Mouse (Mus musculus) liver, adult 2 months (tissue): ENCODE data around the gene Mettl15. TPM values are rescaled to one million over a fixed set of nuclear protein-coding genes. Genes with fewer than 3 reads are reported as not detected.

Experiments used
- DNase-seq: peaks from one replicate; pipeline ENCODE4 v3.0.0-alpha.2; 2011; ENCODE audit warnings: low read depth, low spot score; ENCODE audit errors: extremely low read depth
- H3K27ac ChIP-seq: fragments of 200-500 bp; replicated peaks from 2 replicates; pipeline ENCODE4 v1.5.1; 2012; ENCODE audit warnings: low read depth, mild to moderate bottlenecking, control low read depth, inconsistent platforms, low read length; ENCODE audit not compliant: insufficient read depth
- H3K27me3 ChIP-seq: fragments of 200-500 bp; 2 replicates; pipeline ENCODE4 v1.6.1; 2012; ENCODE audit warnings: mild to moderate bottlenecking, moderate library complexity, low read length, inconsistent platforms; ENCODE audit not compliant: control insufficient read depth, insufficient read depth
- H3K36me3 ChIP-seq: fragments of 200-500 bp; 2 replicates; pipeline ENCODE4 v1.6.1; 2012; ENCODE audit warnings: low read length, inconsistent platforms; ENCODE audit not compliant: control insufficient read depth, insufficient read depth
- H3K4me1 ChIP-seq: fragments of 200-500 bp; 2 replicates; pipeline ENCODE4 v1.6.1; 2011; ENCODE audit warnings: low read length; ENCODE audit not compliant: control insufficient read depth, insufficient read depth
- H3K4me3 ChIP-seq: fragments of 200-500 bp; 2 replicates; pipeline ENCODE4 v1.5.1; 2011; ENCODE audit warnings: low read depth, mild to moderate bottlenecking, control low read depth, low read length, moderate library complexity; ENCODE audit not compliant: insufficient read depth
- H3K79me2 ChIP-seq: fragments of 200-500 bp; 2 replicates; pipeline ENCODE4 v1.6.1; 2012; ENCODE audit warnings: inconsistent platforms, mild to moderate bottlenecking, low read length, moderate library complexity; ENCODE audit not compliant: control insufficient read depth, insufficient read depth
- H3K9ac ChIP-seq: fragments of 200-500 bp; 2 replicates; pipeline ENCODE4 v1.6.1; 2012; ENCODE audit warnings: low read depth, mild to moderate bottlenecking, control low read depth, inconsistent platforms, low read length
- CTCF ChIP-seq: fragments of 200-500 bp; IDR thresholded peaks from 2 replicates; pipeline ENCODE4 v1.5.1; 2011; ENCODE audit warnings: low read depth, low read length, control low read depth
- POLR2A ChIP-seq: fragments of 200-500 bp; IDR thresholded peaks from 2 replicates; pipeline ENCODE4 v1.6.1; 2011; ENCODE audit warnings: low read length, control low read depth; ENCODE audit not compliant: insufficient read depth; ENCODE audit errors: extremely low read depth
- WGBS: fragments of 180-500 bp; shearing (Covaris S2); methylation state at CpG from one replicate; pipeline ENCODE4 v1.1.7; 2018; 5-methylcytosine and 5-hydroxymethylcytosine counted together
- polyA plus RNA-seq: library from polyadenylated mRNA; depleted of rRNA; stranded (reverse); fragments of >200 nt; gene quantifications from 2 replicates; pipeline ENCODE4 v1.2.3, GENCODE M21; 2012
- total RNA-seq: library from RNA; depleted of rRNA; stranded (reverse); fragments of >200 nt; gene quantifications from 2 replicates; pipeline ENCODE4 v1.2.3, GENCODE M21; 2014

Mettl15 gene
- total and polyA plus RNA-seq, 2 experiments: 2.9 to 6.2 TPM

- WGBS: 52% methylated on average over 1 of the region's 1 CpGs
- Histone ChIP-seq H3K36me3 (no peaks in the 10 kb centered on the region), H3K27ac (no peak overlapping the region), H3K27me3 (no peaks in the 10 kb centered on the region), H3K9ac (no peak overlapping the region), H3K4me1 (no peaks in the 10 kb centered on the region), H3K4me3 (no peak overlapping the region), H3K79me2 (no peaks in the 10 kb centered on the region)
- no peak for DNase-seq
- TF ChIP-seq CTCF: no peak
- no peak for TF ChIP-seq POLR2A
Observed at GRCm38 (mm10) chr2:109158509-109158908, 122.0 kb downstream of the Mettl15 start.

DNA sequence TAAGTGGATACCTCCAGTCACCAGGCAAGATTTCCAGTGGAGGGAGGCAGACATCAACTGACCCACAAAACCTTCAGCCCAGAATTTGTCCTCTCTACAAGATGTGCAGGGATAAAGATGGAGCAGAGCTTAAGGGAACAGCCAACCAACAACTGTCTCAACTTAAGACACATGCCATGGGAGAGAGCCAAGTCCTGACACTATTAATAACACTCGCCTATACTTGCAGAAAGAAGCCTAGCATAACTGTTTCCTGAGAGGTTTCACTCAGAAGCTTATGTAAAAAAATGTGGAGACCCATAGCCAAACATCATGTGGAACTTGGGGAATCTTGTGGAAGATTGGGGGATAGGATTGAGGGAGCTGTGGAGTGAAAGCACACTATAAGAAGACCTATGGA, 124.4 kb downstream of the Mettl15 start:
- H3K27me3 ChIP-seq: no peaks in the 10 kb centered on the region
- no peaks in the 10 kb centered on the region for H3K79me2 ChIP-seq
- DNase-seq: no peak
- no peak overlapping the region for H3K27ac ChIP-seq
- H3K9ac ChIP-seq: no peak overlapping the region
- 90% methylated on average over 1 of the region's 1 CpGs for WGBS
- no peaks in the 10 kb centered on the region for H3K36me3 ChIP-seq
- H3K4me3 ChIP-seq: no peak overlapping the region
- no peaks in the 10 kb centered on the region for H3K4me1 ChIP-seq
- no peak for TF ChIP-seq CTCF
- no peak for TF ChIP-seq POLR2A

GRCm38 (mm10) chr2:109153402-109154050, 127.0 kb downstream of the Mettl15 start:
- DNase-seq: no peak
- H3K27me3 ChIP-seq: no peaks in the 10 kb centered on the region
- H3K4me1 ChIP-seq: no peaks in the 10 kb centered on the region
- 64% methylated on average over 6 of the region's 6 CpGs for WGBS
- TF ChIP-seq POLR2A (no peak), CTCF (no peak)
- H3K4me3 ChIP-seq: no peak overlapping the region
- no peaks in the 10 kb centered on the region for H3K36me3 ChIP-seq
- no peak overlapping the region for H3K9ac ChIP-seq
- no peak overlapping the region for H3K27ac ChIP-seq
- no peaks in the 10 kb centered on the region for H3K79me2 ChIP-seq

DNA sequence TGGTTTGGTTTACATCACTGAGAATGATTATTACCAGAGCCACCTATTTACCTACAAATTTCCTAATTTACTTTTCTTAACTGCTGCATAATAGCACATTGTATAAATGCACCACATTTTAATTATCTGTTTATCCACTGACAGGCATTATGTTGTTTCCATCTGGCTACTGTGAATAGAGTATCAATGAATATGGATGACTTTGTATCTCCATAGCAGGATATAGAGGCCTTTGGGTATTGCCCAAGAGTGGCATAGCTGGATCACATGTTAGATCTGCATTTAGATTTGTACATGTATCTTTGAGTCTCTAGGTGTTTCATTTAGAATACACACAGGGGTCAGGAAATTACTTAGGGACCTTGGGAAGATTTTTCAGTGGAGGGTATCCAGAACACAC, 133.3 kb downstream of the Mettl15 start:
- TF ChIP-seq CTCF (no peak), POLR2A (no peak)
- Histone ChIP-seq H3K4me1 (no peaks in the 10 kb centered on the region), H3K4me3 (no peak overlapping the region), H3K27ac (no peak overlapping the region), H3K27me3 (no peaks in the 10 kb centered on the region), H3K9ac (no peak overlapping the region), H3K79me2 (no peaks in the 10 kb centered on the region), H3K36me3 (no peaks in the 10 kb centered on the region)
- DNase-seq: no peak

DNA sequence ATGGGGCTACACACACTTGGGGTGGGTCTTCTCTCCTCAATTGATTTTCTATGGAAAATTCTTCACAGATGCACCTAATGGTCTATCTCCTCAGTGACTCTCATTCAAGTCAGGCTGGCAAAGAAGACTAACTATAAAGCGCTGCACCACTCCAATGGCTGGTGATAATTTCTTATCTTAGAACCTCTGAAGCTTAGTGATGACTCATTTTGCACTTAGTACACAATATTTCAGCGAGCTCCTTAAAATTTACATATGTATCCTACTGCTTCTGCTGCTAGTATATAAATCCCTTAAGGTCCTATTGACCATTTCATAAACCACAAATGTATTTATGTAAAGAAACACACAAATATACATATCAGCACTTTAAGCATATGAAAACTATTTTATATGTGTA, 136.1 kb downstream of the Mettl15 start:
- no peak overlapping the region for H3K9ac ChIP-seq

GRCm38 (mm10) chr2:109140330-109140729, 140.2 kb downstream of the Mettl15 start:
- H3K27me3 ChIP-seq: no peaks in the 10 kb centered on the region
- no peak for DNase-seq
- H3K36me3 ChIP-seq: no peaks in the 10 kb centered on the region
- H3K4me3 ChIP-seq: no peak overlapping the region
- no peak overlapping the region for H3K27ac ChIP-seq
- TF ChIP-seq POLR2A (no peak), CTCF (no peak)
- 70% methylated on average over 1 of the region's 1 CpGs for WGBS
- H3K79me2 ChIP-seq: no peaks in the 10 kb centered on the region
- no peak overlapping the region for H3K9ac ChIP-seq
- no peaks in the 10 kb centered on the region for H3K4me1 ChIP-seq

More for the DNA sequence above, 136.1 kb downstream of the Mettl15 start:
- Histone ChIP-seq H3K4me3 (no peak overlapping the region), H3K36me3 (no peaks in the 10 kb centered on the region), H3K4me1 (no peaks in the 10 kb centered on the region), H3K27ac (no peak overlapping the region), H3K79me2 (no peaks in the 10 kb centered on the region), H3K27me3 (no peaks in the 10 kb centered on the region)
- WGBS: 90% methylated on average over 2 of the region's 2 CpGs
- no peak for DNase-seq
- TF ChIP-seq POLR2A (no peak), CTCF (no peak)
